Mouse (Mus musculus): ENCODE measurements around the gene Opcml.

Gene Opcml

GRCm38 (mm10) chr9:28157092-28157491 is 366.5 kb downstream of the Opcml start:
- in situ Hi-C loops (cut with MboI, MseI), result no loop called here

GRCm38 (mm10) chr9:28160953-28161352 is 370.4 kb downstream of the Opcml start:
- in situ Hi-C loops (cut with MboI, MseI), result no loop called here

GRCm38 (mm10) chr9:28163946-28164345 is 373.4 kb downstream of the Opcml start:
- in situ Hi-C loops (cut with MboI, MseI), result no loop called here

GRCm38 (mm10) chr9:28171890-28172289 is 381.3 kb downstream of the Opcml start:
- in situ Hi-C loops (cut with MboI, MseI), result no loop called here

- in situ Hi-C loops (cut with MboI, MseI), result no loop called here
Observed at GRCm38 (mm10) chr9:28177052-28177451, 386.5 kb downstream of the Opcml start.

GRCm38 (mm10) chr9:28178123-28178887 is 387.7 kb downstream of the Opcml start:
- in situ Hi-C loops (cut with MboI, MseI), result no loop called here

GRCm38 (mm10) chr9:28181916-28182315 is 391.3 kb downstream of the Opcml start:
- in situ Hi-C loops (cut with MboI, MseI), result no loop called here

- in situ Hi-C loops (cut with MboI, MseI), result no loop called here
Observed at GRCm38 (mm10) chr9:28190226-28190625, 399.7 kb downstream of the Opcml start.

GRCm38 (mm10) chr9:28190751-28191150 is 400.2 kb downstream of the Opcml start:
- in situ Hi-C loops (cut with MboI, MseI), result no loop called here

- in situ Hi-C loops (cut with MboI, MseI), result no loop called here
Observed at GRCm38 (mm10) chr9:28196550-28196949, 406.0 kb downstream of the Opcml start.

GRCm38 (mm10) chr9:28197061-28197460 is 406.5 kb downstream of the Opcml start:
- in situ Hi-C loops (cut with MboI, MseI), result no loop called here

- in situ Hi-C loops (cut with MboI, MseI), result no loop called here
Observed at GRCm38 (mm10) chr9:28197631-28198030, 407.1 kb downstream of the Opcml start.

GRCm38 (mm10) chr9:28198106-28198694 is 407.6 kb downstream of the Opcml start:
- in situ Hi-C loops (cut with MboI, MseI), result no loop called here

- in situ Hi-C loops (cut with MboI, MseI), result no loop called here
Observed at GRCm38 (mm10) chr9:28207441-28207840, 416.9 kb downstream of the Opcml start.

- in situ Hi-C loops (cut with MboI, MseI), result no loop called here
Observed at GRCm38 (mm10) chr9:28208696-28209095, 418.1 kb downstream of the Opcml start.

- in situ Hi-C loops (cut with MboI, MseI), result no loop called here
Observed at GRCm38 (mm10) chr9:28211877-28212276, 421.3 kb downstream of the Opcml start.

GRCm38 (mm10) chr9:28213893-28214292 is 423.3 kb downstream of the Opcml start:
- in situ Hi-C loops (cut with MboI, MseI), result no loop called here

- in situ Hi-C loops (cut with MboI, MseI), result no loop called here
Observed at GRCm38 (mm10) chr9:28218026-28218646, 427.6 kb downstream of the Opcml start.

- in situ Hi-C loops (cut with MboI, MseI), result no loop called here
Observed at GRCm38 (mm10) chr9:28222726-28223125, 432.2 kb downstream of the Opcml start.

GRCm38 (mm10) chr9:28225824-28226569 is 435.4 kb downstream of the Opcml start:
- in situ Hi-C loops (cut with MboI, MseI), result no loop called here

GRCm38 (mm10) chr9:28226570-28226951 is 436.0 kb downstream of the Opcml start:
- in situ Hi-C loops (cut with MboI, MseI), result no loop called here

- in situ Hi-C loops (cut with MboI, MseI), result no loop called here
Observed at GRCm38 (mm10) chr9:28238450-28238849, 447.9 kb downstream of the Opcml start.
